Mouse (Mus musculus): Measurements from ENCODE around the gene Dnajc6. TPM values are rescaled to one million over a fixed set of nuclear protein-coding genes. Genes with fewer than 3 reads are reported as not detected.

The Dnajc6 gene
- polyA plus RNA-seq, 1 experiment: 14.5 TPM

- WGBS: 69% methylated on average over 5 of the region's 5 CpGs
- Histone ChIP-seq H3K27me3 (replicated peaks; ENCODE audit: control insufficient read depth, insufficient read depth, low read length) (no peaks in the 10 kb centered on the region), H3K27ac (ENCODE audit: insufficient read depth, low read depth, low read length) (no peak overlapping the region), H3K4me3 (ENCODE audit: insufficient read depth, low read depth, low read length) (no peak overlapping the region), H3K36me3 (ENCODE audit: control insufficient read depth, insufficient read depth, low read length) (no peaks in the 10 kb centered on the region), H3K4me1 (ENCODE audit: control insufficient read depth, insufficient read depth, low read length) (peaks cover 7% of the 10 kb centered on the region; the same call in 1 of the 2 replicates)
- no peak for TF ChIP-seq CTCF (conservative IDR thresholded peaks at IDR 0.05; ENCODE audit: insufficient read depth, insufficient read length, low read depth, low read length)
- no peak for TF ChIP-seq POLR2A (IDR thresholded peaks at IDR 0.05; ENCODE audit: low read depth, low read length)
- DNase-seq: no peak
These were observed 14.4 kb downstream of the Dnajc6 start for GRCm38 (mm10) chr4:101510904-101511210.

- H3K36me3 ChIP-seq (ENCODE audit: control insufficient read depth, insufficient read depth, low read length): no peaks in the 10 kb centered on the region
- 81% methylated on average over 5 of the region's 5 CpGs for WGBS
- H3K27me3 ChIP-seq (replicated peaks; ENCODE audit: control insufficient read depth, insufficient read depth, low read length): no peaks in the 10 kb centered on the region
- H3K27ac ChIP-seq (ENCODE audit: insufficient read depth, low read depth, low read length): no peak overlapping the region
- TF ChIP-seq CTCF (conservative IDR thresholded peaks at IDR 0.05; ENCODE audit: insufficient read depth, insufficient read length, low read depth, low read length) (no peak), POLR2A (IDR thresholded peaks at IDR 0.05; ENCODE audit: low read depth, low read length) (no peak)
- H3K4me1 ChIP-seq (ENCODE audit: control insufficient read depth, insufficient read depth, low read length): peaks cover 7% of the 10 kb centered on the region; the same call in 1 of the 2 replicates
- H3K4me3 ChIP-seq (ENCODE audit: insufficient read depth, low read depth, low read length): no peak overlapping the region
- DNase-seq: no peak
These were observed 15.5 kb downstream of the Dnajc6 start for GRCm38 (mm10) chr4:101511768-101512521.

GRCm38 (mm10) chr4:101513251-101513650, 16.8 kb downstream of the Dnajc6 start:
- Histone ChIP-seq H3K4me3 (ENCODE audit: insufficient read depth, low read depth, low read length) (no peak overlapping the region), H3K27me3 (replicated peaks; ENCODE audit: control insufficient read depth, insufficient read depth, low read length) (no peaks in the 10 kb centered on the region), H3K27ac (ENCODE audit: insufficient read depth, low read depth, low read length) (no peak overlapping the region), H3K4me1 (ENCODE audit: control insufficient read depth, insufficient read depth, low read length) (peaks cover 4% of the 10 kb centered on the region; the same call in 1 of the 2 replicates), H3K36me3 (ENCODE audit: control insufficient read depth, insufficient read depth, low read length) (no peaks in the 10 kb centered on the region)
- TF ChIP-seq POLR2A (IDR thresholded peaks at IDR 0.05; ENCODE audit: low read depth, low read length): no peak
- TF ChIP-seq CTCF (conservative IDR thresholded peaks at IDR 0.05; ENCODE audit: insufficient read depth, insufficient read length, low read depth, low read length): no peak
- WGBS: 95% methylated on average over 3 of the region's 3 CpGs
- DNase-seq: no peak

DNA sequence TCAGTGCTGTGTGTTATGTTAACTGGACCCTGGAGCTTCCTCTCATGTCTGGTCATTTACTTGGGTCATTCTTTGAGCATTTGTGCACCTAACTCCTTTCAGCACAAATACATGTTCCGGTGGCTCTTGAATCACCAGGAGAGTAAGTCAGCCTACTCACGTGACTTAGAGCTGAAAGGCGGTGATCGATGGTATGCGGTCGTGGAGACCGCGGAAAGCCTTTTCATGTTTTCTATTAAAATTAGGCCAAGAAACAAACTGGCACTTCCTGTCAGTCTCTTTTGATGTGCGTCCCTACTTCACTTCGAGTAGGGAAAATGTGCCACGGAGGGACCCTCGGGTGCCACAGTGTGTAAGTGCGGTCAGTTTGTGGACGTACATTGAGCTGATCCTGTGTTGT, 19.4 kb downstream of the Dnajc6 start:
- Histone ChIP-seq H3K36me3 (ENCODE audit: control insufficient read depth, insufficient read depth, low read length) (no peaks in the 10 kb centered on the region), H3K27me3 (replicated peaks; ENCODE audit: control insufficient read depth, insufficient read depth, low read length) (no peaks in the 10 kb centered on the region), H3K4me3 (ENCODE audit: insufficient read depth, low read depth, low read length) (no peak overlapping the region), H3K4me1 (ENCODE audit: control insufficient read depth, insufficient read depth, low read length) (no peaks in the 10 kb centered on the region), H3K27ac (ENCODE audit: insufficient read depth, low read depth, low read length) (no peak overlapping the region)
- TF ChIP-seq CTCF (conservative IDR thresholded peaks at IDR 0.05; ENCODE audit: insufficient read depth, insufficient read length, low read depth, low read length) (no peak), POLR2A (IDR thresholded peaks at IDR 0.05; ENCODE audit: low read depth, low read length) (no peak)
- DNase-seq: no peak
- 95% methylated on average over 14 of the region's 14 CpGs for WGBS

- Histone ChIP-seq H3K36me3 (ENCODE audit: control insufficient read depth, insufficient read depth, low read length) (no peaks in the 10 kb centered on the region), H3K4me3 (ENCODE audit: insufficient read depth, low read depth, low read length) (no peak overlapping the region), H3K27me3 (replicated peaks; ENCODE audit: control insufficient read depth, insufficient read depth, low read length) (no peaks in the 10 kb centered on the region), H3K4me1 (ENCODE audit: control insufficient read depth, insufficient read depth, low read length) (no peaks in the 10 kb centered on the region), H3K27ac (ENCODE audit: insufficient read depth, low read depth, low read length) (no peak overlapping the region)
- TF ChIP-seq CTCF (conservative IDR thresholded peaks at IDR 0.05; ENCODE audit: insufficient read depth, insufficient read length, low read depth, low read length) (no peak), POLR2A (IDR thresholded peaks at IDR 0.05; ENCODE audit: low read depth, low read length) (no peak)
- WGBS: 87% methylated on average over 17 of the region's 17 CpGs
- no peak for DNase-seq
These were observed 20.2 kb downstream of the Dnajc6 start for GRCm38 (mm10) chr4:101516434-101517168.

DNA sequence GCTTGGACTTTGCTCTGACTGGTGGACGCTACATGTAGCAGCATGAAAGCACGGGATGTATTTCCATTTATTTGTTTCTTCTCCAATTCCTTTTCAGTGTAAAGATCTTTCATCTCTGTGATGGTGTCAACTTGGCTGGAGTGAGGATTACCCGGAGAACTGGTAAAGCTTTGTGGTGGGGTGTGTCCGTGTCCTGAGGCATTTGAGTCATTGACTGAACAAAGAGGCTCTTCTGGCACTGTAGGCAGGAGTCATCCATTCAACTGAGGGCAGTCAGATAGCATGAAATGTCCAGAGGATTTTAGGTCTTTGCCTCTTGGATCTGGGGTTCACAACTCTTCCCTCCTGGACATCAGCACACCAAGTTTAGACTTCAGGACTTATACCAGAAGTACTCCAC, 35.5 kb downstream of the Dnajc6 start:
- Histone ChIP-seq H3K4me3 (ENCODE audit: insufficient read depth, low read depth, low read length) (no peak overlapping the region), H3K27ac (ENCODE audit: insufficient read depth, low read depth, low read length) (no peak overlapping the region), H3K27me3 (replicated peaks; ENCODE audit: control insufficient read depth, insufficient read depth, low read length) (no peaks in the 10 kb centered on the region), H3K36me3 (ENCODE audit: control insufficient read depth, insufficient read depth, low read length) (no peaks in the 10 kb centered on the region), H3K4me1 (ENCODE audit: control insufficient read depth, insufficient read depth, low read length) (peaks cover 6% of the 10 kb centered on the region; the same call in 1 of the 2 replicates)
- 65% methylated on average over 4 of the region's 4 CpGs for WGBS
- TF ChIP-seq POLR2A (IDR thresholded peaks at IDR 0.05; ENCODE audit: low read depth, low read length) (no peak), CTCF (conservative IDR thresholded peaks at IDR 0.05; ENCODE audit: insufficient read depth, insufficient read length, low read depth, low read length) (no peak)
- peak; percentile 36 for DNase-seq

- DNase-seq: no peak
- H3K4me1 ChIP-seq (ENCODE audit: control insufficient read depth, insufficient read depth, low read length): no peaks in the 10 kb centered on the region
- H3K4me3 ChIP-seq (ENCODE audit: insufficient read depth, low read depth, low read length): no peak overlapping the region
- H3K27ac ChIP-seq (ENCODE audit: insufficient read depth, low read depth, low read length): no peak overlapping the region
- H3K27me3 ChIP-seq (replicated peaks; ENCODE audit: control insufficient read depth, insufficient read depth, low read length): no peaks in the 10 kb centered on the region
- 76% methylated on average over 4 of the region's 4 CpGs for WGBS
- H3K36me3 ChIP-seq (ENCODE audit: control insufficient read depth, insufficient read depth, low read length): no peaks in the 10 kb centered on the region
- TF ChIP-seq POLR2A (IDR thresholded peaks at IDR 0.05; ENCODE audit: low read depth, low read length) (no peak), CTCF (conservative IDR thresholded peaks at IDR 0.05; ENCODE audit: insufficient read depth, insufficient read length, low read depth, low read length) (no peak)
These were observed 44.1 kb downstream of the Dnajc6 start for GRCm38 (mm10) chr4:101540516-101540915.

All from kidney, adult 2 months (tissue).